Mouse (Mus musculus) adrenal gland, adult 8-10 months (tissue): ENCODE data around the gene Rgs5. TPM values are rescaled to one million over a fixed set of nuclear protein-coding genes. Genes with fewer than 3 reads are reported as not detected.

ENCODE experiments used
- DNase-seq: peaks from one replicate; pipeline ENCODE4 v3.0.0; 2022
- total RNA-seq, 4 experiments: library from RNA; stranded (reverse); gene quantifications; 2 replicates each; pipeline ENCODE4 v1.2.4; 2022

Gene Rgs5
- total RNA-seq, 4 experiments from 2014 or later: 15.4 to 45.2 (median 29.4) TPM

- no peak for DNase-seq
Measured at GRCm38 (mm10) chr1:169730599-169731100, 75.3 kb downstream of the Rgs5 start.

GRCm38 (mm10) chr1:169736139-169736538, 80.8 kb downstream of the Rgs5 start:
- DNase-seq: no peak

DNA sequence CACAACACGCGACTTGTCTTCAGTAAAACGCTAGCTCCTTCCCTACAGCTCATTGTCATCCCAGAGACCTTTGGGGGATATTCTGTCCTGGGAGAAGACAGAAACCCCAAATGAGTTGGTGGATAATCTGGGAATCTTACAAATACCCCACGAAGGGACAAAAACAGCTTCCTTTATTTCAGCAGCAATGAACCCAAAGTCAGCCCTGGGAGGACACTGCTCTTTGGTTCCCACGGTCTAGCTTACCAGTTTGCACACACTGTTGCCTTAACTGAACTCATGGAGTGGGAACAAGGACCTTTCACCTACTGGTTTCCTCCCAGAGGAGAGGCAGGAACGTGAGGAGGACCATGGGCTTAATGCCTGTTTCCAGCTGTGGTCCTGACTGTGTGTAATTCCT, 81.9 kb downstream of the Rgs5 start:
- no peak for DNase-seq

- DNase-seq: no peak
Measured at GRCm38 (mm10) chr1:169741147-169741546, 85.8 kb downstream of the Rgs5 start.

Other genes with a start within 250 kb of the Rgs5 start
- gene Nuf2, start 124.0 kb upstream of the Rgs5 start, total RNA-seq: 1 to 10 TPM in 2 of 4 experiments, under 1 TPM in 2; 0.49 to 3.0 (median 0.94) TPM
- 10 to 100 TPM; 44.4 to 51.6 (median 48.7) TPM for gene Rgs4, start 92.1 kb downstream of the Rgs5 start, total RNA-seq